Mouse (Mus musculus): ENCODE data around the gene Htra3. TPM values are rescaled to one million over a fixed set of nuclear protein-coding genes. Genes with fewer than 3 reads are reported as not detected.

The Htra3 gene
- polyA plus RNA-seq, 1 experiment from 2014 or later, result 2.3 TPM

GRCm38 (mm10) chr5:35608559-35608958 lies 71.0 kb downstream of the Htra3 start:
- no peak overlapping the region for H3K9ac ChIP-seq (replicated peaks)
- DNase-seq (no peak), ATAC-seq (no peak)
- H3K27ac ChIP-seq (ENCODE audit: low read depth), result peak overlapping the region; percentile 29; the same call in 1 of the 2 replicates
- H3K4me1 ChIP-seq (ENCODE audit: insufficient read depth), result no peaks in the 10 kb centered on the region; the same call in 1 of the 2 replicates
- H3K4me3 ChIP-seq (ENCODE audit: low read depth, low read length), result no peak overlapping the region
- H3K9me3 ChIP-seq (ENCODE audit: low read length), result no peaks in the 10 kb centered on the region
- H3K27me3 ChIP-seq (ENCODE audit: insufficient read depth, low read length), result no peaks in the 10 kb centered on the region
- TF ChIP-seq EP300 (IDR thresholded peaks at IDR 0.05; ENCODE audit: low read depth), result no peak
- no peak for TF ChIP-seq CTCF (IDR thresholded peaks at IDR 0.05; ENCODE audit: low read depth)
- 69% methylated on average over 5 of the region's 5 CpGs for WGBS (ENCODE audit: insufficient replicate concordance)
- H3K36me3 ChIP-seq (replicated peaks; ENCODE audit: insufficient read depth, low read length), result 0 out of 2 replicates have a peak, but pooled peaks cover 2% of the 10 kb centered on the region
- H3K4me2 ChIP-seq (ENCODE audit: low read depth, low read length), result no peak overlapping the region

- Histone ChIP-seq H3K9ac (replicated peaks) (no peak overlapping the region), H3K4me2 (ENCODE audit: low read depth, low read length) (no peak overlapping the region), H3K27me3 (ENCODE audit: insufficient read depth, low read length) (no peaks in the 10 kb centered on the region), H3K9me3 (ENCODE audit: low read length) (no peaks in the 10 kb centered on the region), H3K27ac (ENCODE audit: low read depth) (no peak overlapping the region), H3K36me3 (replicated peaks; ENCODE audit: insufficient read depth, low read length) (0 out of 2 replicates have a peak, but pooled peaks cover 3% of the 10 kb centered on the region), H3K4me3 (ENCODE audit: low read depth, low read length) (no peak overlapping the region), H3K4me1 (ENCODE audit: insufficient read depth) (no peaks in the 10 kb centered on the region; the same call in 1 of the 2 replicates)
- 83% methylated on average over 5 of the region's 7 CpGs for WGBS (ENCODE audit: insufficient replicate concordance)
- ATAC-seq (no peak), DNase-seq (no peak)
- TF ChIP-seq EP300 (IDR thresholded peaks at IDR 0.05; ENCODE audit: low read depth), result no peak
- no peak for TF ChIP-seq CTCF (IDR thresholded peaks at IDR 0.05; ENCODE audit: low read depth)
These were observed 71.8 kb downstream of the Htra3 start for GRCm38 (mm10) chr5:35607784-35608183.

- no peak for TF ChIP-seq CTCF (IDR thresholded peaks at IDR 0.05; ENCODE audit: low read depth)
- no peak for TF ChIP-seq EP300 (IDR thresholded peaks at IDR 0.05; ENCODE audit: low read depth)
- ATAC-seq (no peak), DNase-seq (no peak)
- no peaks in the 10 kb centered on the region for H3K9me3 ChIP-seq (ENCODE audit: low read length)
- no peaks in the 10 kb centered on the region; the same call in 1 of the 2 replicates for H3K4me1 ChIP-seq (ENCODE audit: insufficient read depth)
- H3K9ac ChIP-seq (replicated peaks), result no peak overlapping the region
- no peaks in the 10 kb centered on the region for H3K27me3 ChIP-seq (ENCODE audit: insufficient read depth, low read length)
- no peak overlapping the region for H3K4me3 ChIP-seq (ENCODE audit: low read depth, low read length)
- 71% methylated on average over 7 of the region's 7 CpGs for WGBS (ENCODE audit: insufficient replicate concordance)
- H3K27ac ChIP-seq (ENCODE audit: low read depth), result no peak overlapping the region
- no peak overlapping the region for H3K4me2 ChIP-seq (ENCODE audit: low read depth, low read length)
- peaks cover 12% of the 10 kb centered on the region; the same call in 1 of the 2 replicates for H3K36me3 ChIP-seq (replicated peaks; ENCODE audit: insufficient read depth, low read length)
These were observed 72.8 kb downstream of the Htra3 start for GRCm38 (mm10) chr5:35606800-35607199.

- H3K9ac ChIP-seq (replicated peaks), result no peak overlapping the region
- H3K27me3 ChIP-seq (ENCODE audit: insufficient read depth, low read length), result no peaks in the 10 kb centered on the region
- TF ChIP-seq CTCF (IDR thresholded peaks at IDR 0.05; ENCODE audit: low read depth) (no peak), EP300 (IDR thresholded peaks at IDR 0.05; ENCODE audit: low read depth) (no peak)
- peaks cover 20% of the 10 kb centered on the region for H3K36me3 ChIP-seq (replicated peaks; ENCODE audit: insufficient read depth, low read length)
- no peaks in the 10 kb centered on the region for H3K9me3 ChIP-seq (ENCODE audit: low read length)
- H3K4me2 ChIP-seq (ENCODE audit: low read depth, low read length), result no peak overlapping the region
- no peak overlapping the region for H3K4me3 ChIP-seq (ENCODE audit: low read depth, low read length)
- WGBS (ENCODE audit: insufficient replicate concordance), result 72% methylated on average over 7 of the region's 7 CpGs
- H3K4me1 ChIP-seq (ENCODE audit: insufficient read depth), result no peaks in the 10 kb centered on the region; the same call in 1 of the 2 replicates
- no peak for DNase-seq
- no peak overlapping the region for H3K27ac ChIP-seq (ENCODE audit: low read depth)
- ATAC-seq, result no peak
These were observed 74.2 kb downstream of the Htra3 start for GRCm38 (mm10) chr5:35605355-35605754.

Other genes starting within 250 kb of the Htra3 start
- 1.5 and 1.8 TPM in 2 replicates for gene Cpz, start 154.1 kb downstream of the Htra3 start, polyA plus RNA-seq (2015; fragmentation: Nextera tagmentation; extraction: Ambion mirVana)
- gene Trmt44, start 104.7 kb downstream of the Htra3 start, polyA plus RNA-seq (2015; fragmentation: Nextera tagmentation; extraction: Ambion mirVana), result 1.5 and 1.7 TPM in 2 replicates
- 4.0 and 4.3 TPM in 2 replicates for gene Acox3, start 96.7 kb downstream of the Htra3 start, polyA plus RNA-seq (2015; fragmentation: Nextera tagmentation; extraction: Ambion mirVana)
- gene Sh3tc1, start 60.2 kb upstream of the Htra3 start, polyA plus RNA-seq (2015; fragmentation: Nextera tagmentation; extraction: Ambion mirVana), result 3.4 and 3.5 TPM in 2 replicates
- 0.33 and 0.45 TPM in 2 replicates for gene Ablim2, start 78.1 kb upstream of the Htra3 start, polyA plus RNA-seq (2015; fragmentation: Nextera tagmentation; extraction: Ambion mirVana)
- gene Afap1, start 213.5 kb upstream of the Htra3 start, polyA plus RNA-seq (2015; fragmentation: Nextera tagmentation; extraction: Ambion mirVana), result 1.1 and 1.2 TPM in 2 replicates

Data from liver, postnatal 0 days (tissue).